Mouse (Mus musculus) brain, embryonic 14.5 days (tissue): Measurements from ENCODE around the gene Zp3r. TPM values are rescaled to one million over a fixed set of nuclear protein-coding genes. Genes with fewer than 3 reads are reported as not detected.

Experiments
- DNase-seq: peaks from one replicate; pipeline ENCODE4 v3.0.0-alpha.2; 2011; ENCODE audit warnings: low read depth
- CTCF ChIP-seq: fragments of 200-500 bp; IDR thresholded peaks from 2 replicates; pipeline ENCODE4 v1.5.1; 2012; ENCODE audit warnings: inconsistent platforms, mild to moderate bottlenecking, moderate library complexity, borderline replicate concordance; ENCODE audit not compliant: insufficient read depth, insufficient read length; ENCODE audit errors: extremely low read depth
- POLR2A ChIP-seq: fragments of 200-500 bp; IDR thresholded peaks from 2 replicates; pipeline ENCODE4 v1.6.1; 2012; ENCODE audit warnings: mild to moderate bottlenecking, inconsistent platforms, borderline replicate concordance; ENCODE audit not compliant: poor library complexity, insufficient read depth, insufficient read length, severe bottlenecking; ENCODE audit errors: extremely low read depth
- polyA plus RNA-seq: library from polyadenylated mRNA; depleted of rRNA; stranded (reverse); fragments of >200 nt; gene quantifications from 2 replicates; pipeline ENCODE4 v1.2.3, GENCODE M21; 2012; rRNA removed

Zp3r gene
- polyA plus RNA-seq, 1 experiment, result not detected

DNA sequence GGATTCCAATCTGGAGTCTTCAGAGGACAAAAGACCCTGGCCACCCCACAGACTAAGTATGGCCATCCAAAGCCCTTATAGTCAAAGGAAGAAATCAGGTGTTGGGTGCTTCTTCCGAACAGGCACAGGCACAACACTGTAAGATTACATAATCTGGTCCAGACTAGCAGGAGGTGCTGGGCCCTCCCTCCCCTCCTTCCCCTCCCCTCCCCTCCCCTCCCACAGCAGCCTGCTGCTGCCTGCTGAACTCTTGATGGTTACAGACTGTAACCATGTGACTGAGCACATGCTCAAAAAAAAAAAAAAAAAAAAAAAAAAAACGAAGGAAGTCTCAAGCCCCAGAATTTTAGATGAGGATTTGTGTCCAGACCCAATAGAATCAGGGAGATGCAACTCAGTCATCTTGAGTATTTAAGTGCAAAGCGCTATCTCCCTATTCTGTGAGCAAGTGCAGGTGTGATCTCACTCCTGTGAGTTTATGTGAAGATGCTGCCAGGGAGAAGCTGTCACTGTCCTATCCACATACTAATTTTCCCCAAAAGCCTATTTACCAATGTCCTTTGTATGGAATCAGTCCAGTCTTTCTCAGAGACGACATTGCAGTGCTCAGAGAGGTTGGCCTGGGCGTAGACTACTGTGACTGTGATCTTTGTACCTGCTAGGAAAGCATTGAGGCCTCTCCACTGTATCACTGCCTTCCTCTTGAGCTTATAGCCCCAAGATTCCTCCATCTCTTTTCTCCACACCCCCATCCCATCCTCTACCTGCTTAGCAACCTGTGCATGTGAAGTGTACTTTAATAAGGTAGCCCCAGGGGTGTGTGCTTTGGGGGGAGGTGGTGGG is 77.8 kb downstream of the Zp3r start:
- no peak for TF ChIP-seq CTCF
- TF ChIP-seq POLR2A, result no peak
- DNase-seq, result no peak

DNA sequence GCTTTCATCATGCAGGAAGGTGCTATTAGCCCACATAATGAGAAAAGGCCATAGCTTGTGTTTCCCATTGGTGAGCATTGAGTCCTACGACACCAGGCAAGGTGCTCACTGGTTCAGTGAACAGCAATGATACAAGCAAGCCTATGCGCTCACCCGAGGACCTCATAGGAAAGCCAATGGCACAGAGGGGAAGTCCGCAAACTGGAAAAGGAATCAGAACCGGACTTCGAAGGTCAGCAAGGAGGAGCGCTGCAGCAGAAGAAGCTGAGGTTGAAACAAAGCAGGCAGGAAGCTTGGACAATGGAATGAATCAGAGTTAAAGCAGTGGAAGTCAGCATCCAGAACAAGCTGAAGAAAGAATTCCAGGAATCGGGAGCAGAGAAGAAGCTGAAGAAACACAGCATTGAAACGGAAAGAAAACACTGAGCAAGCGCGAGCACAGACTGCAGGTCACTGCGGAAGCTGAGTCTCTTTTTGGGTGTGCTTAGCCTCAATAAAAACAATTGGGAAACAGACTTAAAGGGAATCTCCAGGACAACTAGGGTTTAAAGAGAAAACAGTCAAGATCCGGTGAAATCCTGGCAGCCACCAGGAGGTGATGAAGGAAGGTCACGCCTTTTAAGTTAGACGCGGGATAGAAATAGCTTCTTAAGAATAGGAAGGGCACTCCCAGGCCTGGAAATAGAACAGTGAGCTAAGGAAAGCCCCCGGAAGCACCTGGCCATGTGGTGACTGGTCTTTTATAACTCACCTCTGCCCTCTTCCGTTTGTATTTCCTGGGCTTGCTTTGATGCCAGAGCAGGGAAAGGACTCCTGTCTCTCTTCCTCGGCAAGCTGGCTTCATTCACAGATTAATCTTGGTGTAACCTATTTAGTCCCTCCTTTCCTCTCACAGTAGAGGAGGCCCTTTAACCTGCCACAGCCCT is 78.9 kb downstream of the Zp3r start:
- DNase-seq, result no peak
- TF ChIP-seq CTCF, result no peak
- no peak for TF ChIP-seq POLR2A

DNA sequence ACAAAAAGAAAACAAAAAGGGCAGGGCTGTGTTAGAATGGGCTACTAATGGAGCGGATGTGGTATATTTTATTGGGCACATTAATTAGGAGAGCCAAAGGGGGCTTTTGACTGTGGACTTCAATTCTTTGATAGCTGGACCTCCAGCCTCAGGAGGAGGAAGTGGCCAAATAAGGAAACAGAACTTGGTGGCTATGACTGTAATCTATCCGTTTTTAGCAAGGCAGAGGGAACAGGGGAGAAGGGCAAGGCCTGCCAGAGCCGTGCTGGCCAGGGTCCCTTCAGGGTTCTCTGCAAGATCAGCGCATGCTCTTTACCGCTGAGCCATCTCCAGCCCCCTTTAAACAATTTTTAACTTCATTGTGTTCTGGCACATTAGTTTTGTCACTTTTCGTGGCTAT is 79.7 kb downstream of the Zp3r start:
- TF ChIP-seq POLR2A (no peak), CTCF (no peak)
- DNase-seq, result no peak

DNA sequence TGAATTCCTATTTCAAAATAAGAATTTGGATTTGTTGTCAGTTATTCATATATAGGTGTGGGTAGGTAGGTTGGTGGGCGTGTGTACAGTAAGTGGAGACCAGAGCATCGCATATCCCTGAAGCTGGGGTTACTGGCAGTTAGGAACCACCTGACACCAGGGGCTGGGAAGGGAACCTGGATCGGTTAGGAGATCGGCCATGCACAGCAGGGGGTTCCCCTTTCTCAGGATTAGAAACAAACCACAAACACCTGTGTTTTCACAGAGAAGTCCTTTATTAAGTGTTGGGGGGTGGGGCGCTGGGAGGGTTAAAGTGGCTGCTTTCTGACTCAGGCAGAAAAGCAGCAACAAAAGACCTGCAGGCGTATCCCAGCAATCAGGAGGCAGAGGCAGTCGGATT is 80.3 kb downstream of the Zp3r start:
- TF ChIP-seq CTCF (no peak), POLR2A (no peak)
- no peak for DNase-seq

DNA sequence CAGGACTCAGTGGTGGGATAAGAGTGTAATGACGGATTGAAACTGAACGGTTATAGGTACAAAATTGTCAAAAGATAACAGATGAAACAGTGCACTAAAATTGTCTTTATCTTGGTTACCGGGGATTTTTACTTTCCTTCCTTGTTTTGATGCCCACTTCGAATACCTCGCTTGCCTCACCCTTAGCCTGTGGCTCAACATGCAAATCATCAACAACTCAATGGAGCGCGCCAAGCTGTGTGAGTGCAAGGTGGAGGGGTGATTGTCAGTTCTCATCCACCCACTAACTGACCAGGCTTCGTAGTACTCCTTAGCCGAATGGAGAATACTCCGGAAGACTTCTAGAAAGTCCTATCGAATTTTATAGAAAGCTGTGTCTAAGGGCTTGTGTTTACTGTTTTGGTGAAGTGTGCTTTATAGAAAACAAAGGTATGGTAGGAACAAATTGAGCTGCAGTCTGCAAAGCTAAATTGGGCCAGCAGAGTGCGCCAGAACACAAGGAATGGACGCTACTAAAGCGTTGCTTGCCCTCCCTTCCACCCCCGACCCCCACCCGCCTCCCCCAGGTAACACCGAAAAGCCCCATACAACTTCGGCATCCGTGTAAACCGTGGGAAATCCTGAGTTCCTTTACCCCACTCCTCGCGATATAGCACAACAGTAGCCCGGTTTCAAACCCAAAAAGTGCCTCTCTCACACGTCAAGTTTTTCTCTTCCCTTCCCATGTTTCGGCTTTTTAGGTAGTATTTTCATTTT is 81.6 kb downstream of the Zp3r start:
- no peak for TF ChIP-seq POLR2A
- peak; percentile 70 for TF ChIP-seq CTCF
- peak; percentile 64 for DNase-seq

Other genes with a start within 250 kb of the Zp3r start
- gene Cd55b, start 206.6 kb downstream of the Zp3r start, polyA plus RNA-seq, result not detected in 2 replicates
- 3.8 and 6.1 TPM in 2 replicates for gene Cd55, start 166.9 kb downstream of the Zp3r start, polyA plus RNA-seq
- gene C4bp, start 32.0 kb upstream of the Zp3r start, polyA plus RNA-seq, result 0.03 TPM in 1 of 2 replicates, not detected in the other
- not detected in 2 replicates for gene Gm29427, start 86.2 kb upstream of the Zp3r start, polyA plus RNA-seq
- 3.9 and 5.3 TPM in 2 replicates for gene Yod1, start 87.7 kb upstream of the Zp3r start, polyA plus RNA-seq
- gene Pfkfb2, start 99.6 kb upstream of the Zp3r start, polyA plus RNA-seq, result 32.9 and 33.9 TPM in 2 replicates
- gene AA986860, start 102.4 kb upstream of the Zp3r start, polyA plus RNA-seq, result 0.50 and 0.59 TPM in 2 replicates
- gene Fcamr, start 171.3 kb upstream of the Zp3r start, polyA plus RNA-seq, result 0.04 and 0.08 TPM in 2 replicates
- gene Pigr, start 197.1 kb upstream of the Zp3r start, polyA plus RNA-seq, result 0.03 and 0.16 TPM in 2 replicates
- 0.19 and 0.28 TPM in 2 replicates for gene Fcmr, start 236.0 kb upstream of the Zp3r start, polyA plus RNA-seq